Mouse (Mus musculus) intestine, embryonic 14.5 days (tissue): ENCODE measurements around the gene Akap17b. TPM values are rescaled to one million over a fixed set of nuclear protein-coding genes. Genes with fewer than 3 reads are reported as not detected.
A peak's percentile ranks its signal among the peaks of the same experiment; 100 is the strongest.

Source experiments
- ATAC-seq: fragments of 200-750 bp; cut with Nextera tagmentation; replicated peaks from 2 replicates; pipeline ENCODE4 v1.8.0; 2017; ENCODE audit warnings: low read depth, moderate number of reproducible peaks, moderate TSS enrichment, moderate library complexity; ENCODE audit not compliant: low FRiP score, low TSS enrichment
- DNase-seq: peaks from one replicate; pipeline ENCODE4 v3.0.0-alpha.2; 2018; ENCODE audit warnings: low spot score
- H3K27ac ChIP-seq: fragments of 300-500 bp; sonication (generic); 2 replicates; pipeline ENCODE4 v1.5.1; 2014; ENCODE audit warnings: low read depth, mild to moderate bottlenecking, control low read depth
- H3K27me3 ChIP-seq: fragments of 300-500 bp; sonication (generic); replicated peaks from 2 replicates; pipeline ENCODE4 v1.6.1; 2014; ENCODE audit warnings: low read length, control low read depth; ENCODE audit not compliant: control insufficient read depth, insufficient read depth
- H3K36me3 ChIP-seq: fragments of 300-500 bp; sonication (generic); 2 replicates; pipeline ENCODE4 v1.6.1; 2014; ENCODE audit warnings: low read length, control low read depth; ENCODE audit not compliant: control insufficient read depth, insufficient read depth
- H3K4me1 ChIP-seq: fragments of 300-500 bp; sonication (generic); replicated peaks from 2 replicates; pipeline ENCODE4 v1.6.1; 2014; ENCODE audit warnings: low read length, control low read depth, mixed read lengths; ENCODE audit not compliant: control insufficient read depth, insufficient read depth
- H3K4me2 ChIP-seq: fragments of 300-500 bp; sonication (generic); 2 replicates; pipeline ENCODE4 v1.6.1; 2014; ENCODE audit warnings: low read length
- H3K4me3 ChIP-seq: fragments of 300-500 bp; sonication (generic); 2 replicates; pipeline ENCODE4 v1.5.1; 2014; ENCODE audit warnings: low read depth, low read length, control low read depth, mixed read lengths
- H3K9ac ChIP-seq: fragments of 300-500 bp; sonication (generic); 2 replicates; pipeline ENCODE4 v1.6.1; 2014; ENCODE audit warnings: mild to moderate bottlenecking, low read length
- H3K9me3 ChIP-seq: fragments of 300-500 bp; sonication (generic); 2 replicates; pipeline ENCODE4 v1.6.1; 2016; ENCODE audit warnings: low read length, control low read depth; ENCODE audit not compliant: control insufficient read depth
- WGBS: fragments of 180-500 bp; shearing (Covaris S2); extraction: QIAGEN DNeasy Blood & Tissue Kit; methylation state at CpG from one replicate; pipeline ENCODE4 v1.1.7; 2014; 5-methylcytosine and 5-hydroxymethylcytosine counted together
- polyA plus RNA-seq: library from polyadenylated mRNA; unstranded; fragments of >200 nt; fragmentation: Nextera tagmentation; extraction: Ambion mirVana; gene quantifications from 2 replicates; pipeline ENCODE4 v1.2.1, GENCODE M21; 2014

Gene Akap17b
- polyA plus RNA-seq = 3.2 and 3.3 TPM in 2 replicates

DNA sequence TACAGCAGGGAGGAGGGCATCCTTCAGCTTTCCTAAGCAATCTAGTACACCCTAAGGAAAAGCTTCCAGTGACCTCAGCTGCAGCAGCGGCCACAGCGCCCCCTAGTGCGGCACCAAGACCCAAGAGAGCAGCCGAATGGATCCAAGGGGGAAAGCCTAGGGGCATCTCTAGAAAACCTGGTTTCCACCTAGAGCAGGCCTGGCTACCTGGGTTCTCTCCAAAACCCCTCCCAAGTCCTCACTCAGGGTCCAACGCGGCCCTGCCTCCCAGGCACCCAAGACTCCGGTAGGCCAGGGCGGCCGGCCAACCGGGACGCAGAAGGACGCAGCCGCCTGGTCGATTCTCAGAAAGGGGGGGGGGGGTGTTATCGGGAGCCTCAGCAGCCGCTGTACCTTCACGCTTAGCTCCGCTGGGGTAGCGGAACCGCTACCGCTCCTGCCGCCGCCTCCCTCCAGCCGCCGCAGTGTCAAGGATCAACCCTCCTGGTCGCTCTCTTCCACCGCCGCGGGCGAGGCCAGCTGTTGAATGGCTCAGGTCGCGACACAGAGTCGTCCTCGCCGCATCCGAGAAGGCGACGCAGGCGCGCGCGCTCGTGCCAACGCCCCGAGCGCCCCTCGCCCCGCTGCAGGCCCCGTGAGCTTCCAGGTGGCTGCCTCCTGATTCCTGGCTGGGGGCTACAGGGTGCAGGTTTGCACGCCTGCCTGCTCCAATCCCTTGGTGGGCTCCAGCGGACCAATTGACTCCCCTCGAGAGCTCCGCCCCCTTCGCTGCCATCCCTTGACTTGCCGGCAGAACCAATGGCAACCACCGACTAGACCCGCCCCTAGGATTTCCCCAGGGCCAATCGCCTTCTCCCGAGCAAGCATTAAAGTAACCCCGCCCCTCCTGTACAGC, at the start of gene Akap17b:
Akap17b (minus strand) TSS at position 739 of the 895 bp plus-strand sequence.
- Histone ChIP-seq H3K36me3 (no peaks in the 10 kb centered on the region), H3K27me3 (no peaks in the 10 kb centered on the region), H3K9me3 (no peaks in the 10 kb centered on the region), H3K4me1 (no peaks in the 10 kb centered on the region), H3K9ac (peak within 1 kb of the TSS; percentile 47), H3K4me3 (peak within 1 kb of the TSS; percentile 53), H3K4me2 (peak within 1 kb of the TSS; percentile 36), H3K27ac (peak within 1 kb of the TSS; percentile 36; the same call in 1 of the 2 replicates)
- ATAC-seq (peak; percentile 95), DNase-seq (peak; percentile 84)
- 10% methylated on average over 50 of the region's 60 CpGs for WGBS

DNA sequence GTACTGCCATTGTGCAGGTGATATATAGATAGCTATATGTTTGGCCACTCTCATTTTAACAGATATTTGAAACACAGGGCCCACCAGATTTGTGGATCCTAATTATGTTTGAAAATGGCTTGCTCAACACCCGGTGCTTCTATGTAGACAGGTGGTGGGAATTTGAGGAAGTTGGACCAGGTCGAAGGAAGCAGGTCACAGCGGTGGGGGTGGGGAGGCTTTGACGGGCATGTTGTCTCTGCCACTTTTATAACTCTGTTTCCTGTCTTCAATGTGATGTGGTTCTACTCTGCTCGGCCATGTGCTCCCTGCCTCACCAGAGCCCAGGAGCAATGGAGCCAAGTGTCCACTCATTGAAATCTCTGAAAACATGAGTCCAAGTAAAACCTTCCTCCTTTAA, 46.2 kb upstream of the Akap17b start:
- Histone ChIP-seq H3K9ac (no peak overlapping the region), H3K27me3 (no peaks in the 10 kb centered on the region), H3K4me3 (no peak overlapping the region), H3K9me3 (no peaks in the 10 kb centered on the region), H3K27ac (no peak overlapping the region), H3K4me1 (no peaks in the 10 kb centered on the region), H3K4me2 (no peak overlapping the region), H3K36me3 (no peaks in the 10 kb centered on the region)
- 87% methylated on average over 5 of the region's 5 CpGs for WGBS
- ATAC-seq (no peak), DNase-seq (no peak)

DNA sequence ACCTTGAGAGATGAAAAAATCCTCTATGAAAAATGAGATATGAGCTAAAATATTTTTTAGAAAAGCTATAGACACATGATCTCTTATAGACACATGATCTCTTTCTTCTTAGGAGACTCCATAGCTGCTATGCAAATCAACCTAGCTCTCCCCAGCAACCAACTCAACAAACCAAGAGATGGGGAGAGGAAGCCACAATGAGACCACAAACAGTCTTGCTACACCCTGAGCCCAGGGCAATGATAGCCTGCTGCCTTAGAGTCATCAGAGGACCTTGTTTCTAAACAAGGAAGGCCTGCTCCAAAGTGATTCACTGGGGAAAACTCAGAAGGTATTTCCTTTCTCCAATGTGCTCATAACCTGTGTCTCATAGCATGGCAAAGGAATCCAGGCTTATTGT, 44.5 kb upstream of the Akap17b start:
- no peak for ATAC-seq
- no peak overlapping the region for H3K27ac ChIP-seq
- no peak overlapping the region for H3K4me2 ChIP-seq
- no peaks in the 10 kb centered on the region for H3K4me1 ChIP-seq
- no peaks in the 10 kb centered on the region for H3K27me3 ChIP-seq
- H3K36me3 ChIP-seq = no peaks in the 10 kb centered on the region
- H3K9ac ChIP-seq = no peak overlapping the region
- H3K4me3 ChIP-seq = no peak overlapping the region
- no peak for DNase-seq
- H3K9me3 ChIP-seq = no peaks in the 10 kb centered on the region

DNA sequence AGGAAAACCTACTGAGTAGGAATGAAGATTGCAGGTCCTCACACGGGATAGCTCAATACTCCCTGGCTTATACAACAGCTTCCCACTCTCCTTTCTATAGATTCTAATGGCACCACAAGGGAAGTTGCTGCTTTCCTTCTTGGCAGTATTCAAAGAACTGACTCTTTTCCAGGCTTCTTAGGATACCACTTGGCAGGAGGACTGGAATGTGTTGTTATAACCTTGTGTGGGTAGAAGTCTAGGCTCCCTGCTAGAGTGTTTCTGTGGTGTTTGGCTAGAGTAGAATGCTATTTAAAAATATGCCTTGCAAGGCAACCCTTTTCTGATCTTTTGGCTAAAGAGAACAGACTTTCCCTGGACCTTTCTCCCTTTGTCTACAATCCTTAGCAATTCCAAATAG, 31.6 kb upstream of the Akap17b start:
- Histone ChIP-seq H3K4me1 (no peaks in the 10 kb centered on the region), H3K4me3 (no peak overlapping the region), H3K4me2 (no peak overlapping the region), H3K9ac (no peak overlapping the region), H3K9me3 (no peaks in the 10 kb centered on the region), H3K27me3 (no peaks in the 10 kb centered on the region), H3K36me3 (no peaks in the 10 kb centered on the region), H3K27ac (no peak overlapping the region)
- no peak for ATAC-seq
- DNase-seq = no peak
- WGBS = 48% methylated on average over 1 of the region's 1 CpGs

DNA sequence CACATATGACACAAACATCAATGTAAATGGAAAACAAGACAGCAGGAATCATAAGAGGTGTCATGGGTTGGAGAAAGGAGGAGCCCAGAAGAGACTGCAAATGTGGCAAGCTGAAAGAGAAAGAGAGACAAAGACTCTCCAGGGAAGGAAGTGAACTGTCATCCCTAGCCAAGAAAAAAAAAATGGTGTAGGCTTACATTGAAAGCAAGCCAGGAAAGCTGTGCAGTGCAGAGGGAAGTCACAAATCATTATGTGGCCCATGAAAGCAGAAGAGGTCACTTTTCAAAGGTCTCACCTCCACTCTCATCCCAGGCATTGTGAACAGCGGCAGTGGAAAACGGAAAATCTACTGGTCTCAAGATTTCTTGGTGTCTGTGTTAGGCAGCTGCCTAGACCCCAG, 27.5 kb upstream of the Akap17b start:
- H3K9ac ChIP-seq = no peak overlapping the region
- no peak for DNase-seq
- no peak for ATAC-seq

DNA sequence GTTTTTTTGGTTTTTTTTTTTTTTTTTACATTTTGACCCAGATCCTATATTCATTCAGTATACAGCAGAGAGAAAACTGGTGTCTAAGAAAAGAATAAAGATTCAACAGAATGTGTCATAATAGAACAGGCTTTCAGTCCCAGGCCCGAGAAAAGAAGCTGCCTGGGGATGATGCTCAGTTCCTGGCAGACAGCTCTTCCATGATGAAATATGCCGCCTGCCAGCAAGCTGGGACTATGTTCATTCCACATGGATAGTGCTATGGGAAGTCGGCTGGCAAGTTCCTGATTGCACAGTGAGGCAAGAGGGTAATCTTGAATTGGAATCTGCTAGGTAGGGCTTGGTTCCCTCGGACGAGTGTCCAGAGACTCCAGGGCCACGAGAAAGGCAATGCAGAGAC, 5.1 kb downstream of the Akap17b start:
- WGBS = 86% methylated on average over 6 of the region's 6 CpGs
- Histone ChIP-seq H3K4me1 (no peaks in the 10 kb centered on the region), H3K36me3 (no peaks in the 10 kb centered on the region), H3K4me2 (no peak overlapping the region), H3K27ac (no peak overlapping the region), H3K9me3 (no peaks in the 10 kb centered on the region), H3K4me3 (no peak overlapping the region), H3K27me3 (no peaks in the 10 kb centered on the region), H3K9ac (no peak overlapping the region)
- DNase-seq (no peak), ATAC-seq (no peak)

More for the DNA sequence above, 27.5 kb upstream of the Akap17b start:
- no peak overlapping the region for H3K4me3 ChIP-seq
- H3K36me3 ChIP-seq = no peaks in the 10 kb centered on the region
- H3K27ac ChIP-seq = no peak overlapping the region
- H3K27me3 ChIP-seq = no peaks in the 10 kb centered on the region
- H3K9me3 ChIP-seq = no peaks in the 10 kb centered on the region
- no peaks in the 10 kb centered on the region for H3K4me1 ChIP-seq
- no peak overlapping the region for H3K4me2 ChIP-seq
- WGBS = 43% methylated on average over 2 of the region's 2 CpGs

DNA sequence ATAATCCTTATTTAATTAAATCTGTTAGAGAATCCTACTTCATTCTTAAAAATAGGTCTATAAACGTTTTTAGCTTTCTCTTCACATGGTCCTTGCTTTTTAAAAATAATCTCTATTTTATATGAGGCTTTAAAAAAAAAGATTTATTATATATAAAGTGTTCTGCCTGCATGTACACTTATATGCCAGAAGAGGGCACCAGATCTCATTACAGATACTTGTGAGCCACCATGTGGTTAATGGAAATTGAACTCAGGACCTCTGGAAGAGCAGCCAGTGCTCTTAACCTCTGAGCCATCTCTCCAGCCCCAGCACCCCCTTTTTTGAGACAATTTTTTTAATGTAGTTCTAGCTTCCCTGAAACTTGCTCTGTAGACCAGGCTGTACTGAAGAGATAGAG, 14.4 kb downstream of the Akap17b start:
- Histone ChIP-seq H3K27ac (no peak overlapping the region), H3K27me3 (no peaks in the 10 kb centered on the region), H3K4me3 (no peak overlapping the region), H3K9ac (no peak overlapping the region), H3K36me3 (no peaks in the 10 kb centered on the region), H3K4me2 (no peak overlapping the region), H3K4me1 (no peaks in the 10 kb centered on the region), H3K9me3 (no peaks in the 10 kb centered on the region)
- DNase-seq (no peak), ATAC-seq (no peak)
- WGBS = 8% methylated on average over 1 of the region's 1 CpGs

DNA sequence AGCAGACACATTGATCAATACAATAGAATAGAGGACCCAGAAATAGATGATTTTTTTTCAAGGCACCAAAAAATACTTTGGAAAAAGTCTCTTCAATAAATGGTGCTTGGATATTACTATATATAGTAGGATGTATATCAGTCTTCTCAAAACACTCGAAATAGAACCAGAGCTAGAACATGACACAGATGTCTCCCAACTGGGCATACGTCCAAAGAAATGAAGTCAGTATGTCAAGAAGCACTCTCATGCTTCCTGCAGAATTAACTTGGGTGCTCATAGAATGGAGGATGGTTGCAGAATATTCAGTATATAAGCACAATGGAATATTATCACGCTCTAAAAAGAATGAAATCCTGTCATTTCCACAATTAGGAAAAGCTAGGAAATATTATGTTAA, 17.1 kb downstream of the Akap17b start:
- Histone ChIP-seq H3K4me3 (no peak overlapping the region), H3K27me3 (no peaks in the 10 kb centered on the region), H3K9me3 (no peaks in the 10 kb centered on the region), H3K36me3 (no peaks in the 10 kb centered on the region), H3K4me1 (no peaks in the 10 kb centered on the region), H3K27ac (no peak overlapping the region), H3K4me2 (no peak overlapping the region), H3K9ac (no peak overlapping the region)
- no peak for DNase-seq
- ATAC-seq = no peak
- WGBS = 53% methylated on average over 3 of the region's 3 CpGs

DNA sequence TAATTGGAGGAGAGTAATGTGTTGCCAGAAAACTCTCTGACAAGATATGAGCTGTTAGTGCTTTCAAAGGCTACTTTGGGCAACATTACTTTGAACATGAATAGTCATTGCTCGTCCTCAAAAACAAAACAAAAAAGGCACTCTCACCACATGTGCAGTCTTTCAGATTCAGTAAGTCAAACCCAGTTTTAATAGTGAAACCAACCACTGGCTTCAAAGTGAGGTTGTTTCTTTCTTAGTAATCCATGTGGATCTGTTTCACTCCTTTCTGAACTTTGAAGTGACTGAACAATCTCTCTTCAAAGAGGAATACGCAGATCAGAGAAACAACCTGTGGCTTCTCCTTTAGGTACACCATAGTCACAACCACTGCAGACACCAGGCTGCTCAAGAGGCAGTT, 36.1 kb downstream of the Akap17b start:
- Histone ChIP-seq H3K4me3 (no peak overlapping the region), H3K4me2 (no peak overlapping the region), H3K9me3 (no peaks in the 10 kb centered on the region), H3K4me1 (no peaks in the 10 kb centered on the region), H3K27me3 (no peaks in the 10 kb centered on the region), H3K9ac (no peak overlapping the region), H3K27ac (no peak overlapping the region), H3K36me3 (peaks cover 19% of the 10 kb centered on the region)
- 73% methylated on average over 2 of the region's 2 CpGs for WGBS
- ATAC-seq = no peak
- no peak for DNase-seq
